Mouse (Mus musculus) spleen, embryonic (tissue): ENCODE results near the gene Ctag2.

Experiments used
- CTCF ChIA-PET: fragments of 350-600 bp; sonication (Branson Sonifier 250); formaldehyde crosslinking; loops from one replicate; lab custom pipeline; 2022; lab: Charles Lee

Ctag2 gene

GRCm38 (mm10) chrX:65047344-65047743 is at the start of gene Ctag2:
Gene Ctag2, plus strand, starts transcription at chrX:65047644.
- CTCF ChIA-PET, result no interaction called here
